Mouse (Mus musculus) hindbrain, embryonic 16.5 days (tissue): Measurements from ENCODE around the gene Spsb1. TPM values are rescaled to one million over a fixed set of nuclear protein-coding genes. Genes with fewer than 3 reads are reported as not detected.

Source experiments
- ATAC-seq: fragments of 200-750 bp; cut with Nextera tagmentation; 2 replicates; pipeline ENCODE4 v1.8.0; 2017; ENCODE audit warnings: moderate TSS enrichment, moderate library complexity
- H3K27ac ChIP-seq: fragments of 300-500 bp; sonication (generic); 2 replicates; pipeline ENCODE4 v1.5.1; 2014; ENCODE audit warnings: low read depth, mild to moderate bottlenecking, control low read depth, low read length, moderate library complexity
- H3K27me3 ChIP-seq: fragments of 300-500 bp; sonication (generic); replicated peaks from 2 replicates; pipeline ENCODE4 v1.6.1; 2014; ENCODE audit warnings: low read length; ENCODE audit not compliant: control insufficient read depth, insufficient read depth
- H3K36me3 ChIP-seq: fragments of 300-500 bp; sonication (generic); 2 replicates; pipeline ENCODE4 v1.6.1; 2014; ENCODE audit warnings: mild to moderate bottlenecking, low read length, moderate library complexity, mixed read lengths; ENCODE audit not compliant: control insufficient read depth, insufficient read depth
- H3K4me1 ChIP-seq: fragments of 300-500 bp; sonication (generic); 2 replicates; pipeline ENCODE4 v1.6.1; 2014; ENCODE audit warnings: low read depth, low read length; ENCODE audit not compliant: control insufficient read depth, insufficient read depth
- H3K4me2 ChIP-seq: fragments of 300-500 bp; sonication (generic); 2 replicates; pipeline ENCODE4 v1.6.1; 2014; ENCODE audit warnings: mild to moderate bottlenecking, low read length, control low read depth, moderate library complexity
- H3K4me3 ChIP-seq: fragments of 300-500 bp; sonication (generic); 2 replicates; pipeline ENCODE4 v1.5.1; 2014; ENCODE audit warnings: mild to moderate bottlenecking, low read length, control low read depth, moderate library complexity
- H3K9ac ChIP-seq: fragments of 300-500 bp; sonication (generic); 2 replicates; pipeline ENCODE4 v1.6.1; 2014; ENCODE audit warnings: low read depth, mild to moderate bottlenecking, control low read depth, low read length, moderate library complexity
- H3K9me3 ChIP-seq: fragments of 300-500 bp; sonication (generic); 2 replicates; pipeline ENCODE4 v1.6.1; 2014; ENCODE audit warnings: mild to moderate bottlenecking, low read length, moderate library complexity; ENCODE audit not compliant: control insufficient read depth
- WGBS: fragments of 180-500 bp; shearing (Covaris S2); extraction: QIAGEN DNeasy Blood & Tissue Kit; methylation state at CpG from one replicate; pipeline ENCODE4 v1.1.7; 2014; 5-methylcytosine and 5-hydroxymethylcytosine counted together
- polyA plus RNA-seq: library from polyadenylated mRNA; unstranded; fragments of >200 nt; fragmentation: Nextera tagmentation; extraction: Ambion mirVana; gene quantifications from 2 replicates; pipeline ENCODE4 v1.2.1, GENCODE M21; 2015

Gene Spsb1
- polyA plus RNA-seq, 1 experiment from 2014 or later, result 10.1 TPM

- H3K4me1 ChIP-seq, result peaks cover 12% of the 10 kb centered on the region
- no peak overlapping the region for H3K4me2 ChIP-seq
- H3K36me3 ChIP-seq, result no peaks in the 10 kb centered on the region
- no peak for ATAC-seq
- no peak overlapping the region for H3K4me3 ChIP-seq
- H3K27ac ChIP-seq, result no peak overlapping the region
- H3K9me3 ChIP-seq, result no peaks in the 10 kb centered on the region
- WGBS, result 82% methylated on average over 20 of the region's 20 CpGs
- H3K9ac ChIP-seq, result no peak overlapping the region
- H3K27me3 ChIP-seq, result no peaks in the 10 kb centered on the region
Observed at GRCm38 (mm10) chr4:149888736-149889470, 65.9 kb downstream of the Spsb1 start.

GRCm38 (mm10) chr4:149888156-149888555, 66.7 kb downstream of the Spsb1 start:
- Histone ChIP-seq H3K27me3 (no peaks in the 10 kb centered on the region), H3K9me3 (no peaks in the 10 kb centered on the region), H3K4me3 (no peak overlapping the region), H3K27ac (no peak overlapping the region), H3K4me1 (peaks cover 8% of the 10 kb centered on the region; the same call in 1 of the 2 replicates), H3K4me2 (no peak overlapping the region), H3K36me3 (no peaks in the 10 kb centered on the region), H3K9ac (no peak overlapping the region)
- ATAC-seq, result no peak
- 80% methylated on average over 5 of the region's 5 CpGs for WGBS

GRCm38 (mm10) chr4:149886298-149887271, 68.3 kb downstream of the Spsb1 start:
- H3K9me3 ChIP-seq, result no peaks in the 10 kb centered on the region
- H3K4me1 ChIP-seq, result peaks cover 8% of the 10 kb centered on the region; the same call in 1 of the 2 replicates
- H3K4me2 ChIP-seq, result no peak overlapping the region
- no peak overlapping the region for H3K4me3 ChIP-seq
- no peaks in the 10 kb centered on the region for H3K36me3 ChIP-seq
- no peak overlapping the region for H3K9ac ChIP-seq
- H3K27ac ChIP-seq, result no peak overlapping the region
- WGBS, result 67% methylated on average over 18 of the region's 18 CpGs
- ATAC-seq, result no peak
- no peaks in the 10 kb centered on the region for H3K27me3 ChIP-seq

GRCm38 (mm10) chr4:149883990-149884389, 70.9 kb downstream of the Spsb1 start:
- no peaks in the 10 kb centered on the region for H3K9me3 ChIP-seq
- 77% methylated on average over 10 of the region's 10 CpGs for WGBS
- H3K36me3 ChIP-seq, result no peaks in the 10 kb centered on the region
- H3K27ac ChIP-seq, result no peak overlapping the region
- H3K4me2 ChIP-seq, result no peak overlapping the region
- H3K27me3 ChIP-seq, result no peaks in the 10 kb centered on the region
- H3K4me3 ChIP-seq, result no peak overlapping the region
- H3K4me1 ChIP-seq, result peaks cover 2% of the 10 kb centered on the region; the same call in 1 of the 2 replicates
- no peak overlapping the region for H3K9ac ChIP-seq
- peak; percentile 48; the same call in 1 of the 2 replicates for ATAC-seq

- H3K36me3 ChIP-seq, result no peaks in the 10 kb centered on the region
- no peak for ATAC-seq
- no peak overlapping the region for H3K27ac ChIP-seq
- no peaks in the 10 kb centered on the region for H3K9me3 ChIP-seq
- H3K4me3 ChIP-seq, result no peak overlapping the region
- H3K4me2 ChIP-seq, result no peak overlapping the region
- 86% methylated on average over 17 of the region's 17 CpGs for WGBS
- no peak overlapping the region for H3K9ac ChIP-seq
- no peaks in the 10 kb centered on the region for H3K27me3 ChIP-seq
- H3K4me1 ChIP-seq, result peaks cover 2% of the 10 kb centered on the region; the same call in 1 of the 2 replicates
Observed at GRCm38 (mm10) chr4:149882139-149882916, 72.5 kb downstream of the Spsb1 start.

- peaks cover 12% of the 10 kb centered on the region for H3K4me1 ChIP-seq
- H3K9ac ChIP-seq, result no peak overlapping the region
- ATAC-seq, result no peak
- H3K27me3 ChIP-seq, result no peaks in the 10 kb centered on the region
- H3K9me3 ChIP-seq, result no peaks in the 10 kb centered on the region
- WGBS, result 73% methylated on average over 5 of the region's 5 CpGs
- no peaks in the 10 kb centered on the region for H3K36me3 ChIP-seq
- no peak overlapping the region for H3K4me2 ChIP-seq
- H3K4me3 ChIP-seq, result no peak overlapping the region
- H3K27ac ChIP-seq, result no peak overlapping the region
Observed at GRCm38 (mm10) chr4:149880908-149881307, 73.9 kb downstream of the Spsb1 start.

- ATAC-seq, result no peak
- WGBS, result 89% methylated on average over 11 of the region's 11 CpGs
Observed at GRCm38 (mm10) chr4:149879980-149880379, 74.9 kb downstream of the Spsb1 start.

GRCm38 (mm10) chr4:149878021-149878449, 76.8 kb downstream of the Spsb1 start:
- no peak overlapping the region for H3K9ac ChIP-seq
- H3K4me1 ChIP-seq, result peaks cover 19% of the 10 kb centered on the region
- 50% methylated on average over 6 of the region's 6 CpGs for WGBS
- no peak overlapping the region for H3K27ac ChIP-seq
- H3K4me2 ChIP-seq, result no peak overlapping the region
- H3K27me3 ChIP-seq, result no peaks in the 10 kb centered on the region
- no peaks in the 10 kb centered on the region for H3K36me3 ChIP-seq
- no peak overlapping the region for H3K4me3 ChIP-seq
- no peaks in the 10 kb centered on the region for H3K9me3 ChIP-seq
- no peak for ATAC-seq

More at GRCm38 (mm10) chr4:149879980-149880379, 74.9 kb downstream of the Spsb1 start:
- Histone ChIP-seq H3K27ac (no peak overlapping the region), H3K4me3 (no peak overlapping the region), H3K4me2 (no peak overlapping the region), H3K9ac (no peak overlapping the region), H3K9me3 (no peaks in the 10 kb centered on the region), H3K27me3 (no peaks in the 10 kb centered on the region), H3K4me1 (peaks cover 19% of the 10 kb centered on the region), H3K36me3 (no peaks in the 10 kb centered on the region)
